Mouse (Mus musculus) lung, postnatal 0 days (tissue): ENCODE measurements around the gene Ccr7. TPM values are rescaled to one million over a fixed set of nuclear protein-coding genes. Genes with fewer than 3 reads are reported as not detected.

ENCODE experiments used
- ATAC-seq: fragments of 200-750 bp; cut with Nextera tagmentation; 2 replicates; pipeline ENCODE4 v1.8.0; 2017; ENCODE audit warnings: moderate library complexity
- DNase-seq: peaks from one replicate; pipeline ENCODE4 v3.0.0-alpha.2; 2016; ENCODE audit warnings: low spot score
- H3K27ac ChIP-seq: fragments of 300-500 bp; sonication (generic); 2 replicates; pipeline ENCODE4 v1.5.1; 2014; ENCODE audit warnings: antibody characterized with exemption, mild to moderate bottlenecking, low read length, mixed read lengths
- H3K27me3 ChIP-seq: fragments of 300-500 bp; sonication (generic); replicated peaks from 2 replicates; pipeline ENCODE4 v1.6.1; 2014; ENCODE audit warnings: low read length, mixed read lengths; ENCODE audit not compliant: insufficient read depth
- H3K36me3 ChIP-seq: fragments of 300-500 bp; sonication (generic); 2 replicates; pipeline ENCODE4 v1.6.1; 2014; ENCODE audit warnings: low read length, mixed read lengths; ENCODE audit not compliant: insufficient read depth
- H3K4me1 ChIP-seq: fragments of 300-500 bp; sonication (generic); 2 replicates; pipeline ENCODE4 v1.6.1; 2014; ENCODE audit warnings: antibody characterized with exemption, low read depth, low read length, mixed read lengths; ENCODE audit not compliant: insufficient read depth
- H3K4me2 ChIP-seq: fragments of 300-500 bp; sonication (generic); replicated peaks from 2 replicates; pipeline ENCODE4 v1.6.1; 2014; ENCODE audit warnings: low read depth, mild to moderate bottlenecking, low read length, moderate library complexity, mixed read lengths
- H3K4me3 ChIP-seq: fragments of 300-500 bp; sonication (generic); 2 replicates; pipeline ENCODE4 v1.5.1; 2014; ENCODE audit warnings: low read depth, low read length
- H3K9ac ChIP-seq: fragments of 300-500 bp; sonication (generic); replicated peaks from 2 replicates; pipeline ENCODE4 v1.6.1; 2014; ENCODE audit warnings: low read depth, mild to moderate bottlenecking
- H3K9me3 ChIP-seq: fragments of 300-500 bp; sonication (generic); 2 replicates; pipeline ENCODE4 v1.6.1; 2016; ENCODE audit warnings: low read length, mixed read lengths
- CTCF ChIP-seq: IDR thresholded peaks from 2 replicates; pipeline ENCODE4 v1.5.1; 2016; ENCODE audit warnings: antibody characterized with exemption, mild to moderate bottlenecking
- EP300 ChIP-seq: IDR thresholded peaks from 2 replicates; pipeline ENCODE4 v1.6.1; 2016; ENCODE audit warnings: antibody characterized with exemption, mild to moderate bottlenecking, control low read depth
- WGBS: fragments of 180-500 bp; shearing (Covaris S2); extraction: QIAGEN DNeasy Blood & Tissue Kit; methylation state at CpG from one replicate; pipeline ENCODE4 v1.1.7; 2014; 5-methylcytosine and 5-hydroxymethylcytosine counted together
- polyA plus RNA-seq: library from polyadenylated mRNA; unstranded; fragments of >200 nt; fragmentation: Nextera tagmentation; extraction: Ambion mirVana; gene quantifications from 2 replicates; pipeline ENCODE4 v1.2.1, GENCODE M21; 2015

The Ccr7 gene
- polyA plus RNA-seq, 1 experiment from 2014 or later = 0.69 TPM

DNA sequence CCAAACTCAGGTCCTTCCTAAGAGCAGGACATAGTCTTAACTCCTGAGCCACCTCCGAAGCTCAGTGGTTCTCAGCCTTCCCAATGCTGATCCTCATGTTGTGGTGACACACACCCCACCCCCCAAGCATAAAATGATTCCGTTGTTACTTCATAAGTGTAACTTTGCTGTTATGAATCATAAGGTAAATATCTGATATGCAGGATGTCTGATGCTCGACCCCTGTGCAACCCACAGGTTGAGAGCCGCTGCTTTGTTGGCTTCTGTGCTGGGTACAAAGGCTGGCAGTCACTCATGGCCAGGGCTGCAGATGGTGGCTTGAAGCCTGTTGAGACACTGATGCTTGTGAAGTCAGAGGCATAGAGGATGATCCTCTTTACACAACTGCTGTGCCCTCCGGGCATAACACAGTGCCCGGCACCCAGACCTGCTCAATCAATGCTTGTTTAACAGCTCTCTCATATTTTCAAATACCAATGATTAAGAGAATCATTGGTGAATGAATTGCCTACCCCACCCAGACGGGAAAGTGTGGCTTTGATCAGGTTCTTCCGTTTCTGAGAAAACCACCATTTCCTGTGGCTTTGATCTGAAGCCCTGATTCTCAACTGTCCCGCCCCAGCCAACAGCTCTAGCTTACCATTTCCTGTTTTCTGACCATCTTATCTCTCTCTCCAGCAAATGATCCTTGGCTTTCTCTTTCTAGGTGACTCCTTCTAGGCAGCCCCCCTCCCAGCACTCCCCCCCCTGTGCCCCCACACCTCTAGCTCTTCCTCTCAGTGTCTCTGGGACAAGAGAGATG, 50.1 kb downstream of the Ccr7 start:
- Histone ChIP-seq H3K27me3 (no peaks in the 10 kb centered on the region), H3K27ac (no peak overlapping the region), H3K9me3 (no peaks in the 10 kb centered on the region), H3K4me3 (no peak overlapping the region), H3K9ac (no peak overlapping the region), H3K4me2 (no peak overlapping the region), H3K36me3 (no peaks in the 10 kb centered on the region), H3K4me1 (no peaks in the 10 kb centered on the region)
- ATAC-seq (no peak), DNase-seq (no peak)
- 49% methylated on average over 9 of the region's 9 CpGs for WGBS
- TF ChIP-seq EP300 = no peak
- no peak for TF ChIP-seq CTCF

DNA sequence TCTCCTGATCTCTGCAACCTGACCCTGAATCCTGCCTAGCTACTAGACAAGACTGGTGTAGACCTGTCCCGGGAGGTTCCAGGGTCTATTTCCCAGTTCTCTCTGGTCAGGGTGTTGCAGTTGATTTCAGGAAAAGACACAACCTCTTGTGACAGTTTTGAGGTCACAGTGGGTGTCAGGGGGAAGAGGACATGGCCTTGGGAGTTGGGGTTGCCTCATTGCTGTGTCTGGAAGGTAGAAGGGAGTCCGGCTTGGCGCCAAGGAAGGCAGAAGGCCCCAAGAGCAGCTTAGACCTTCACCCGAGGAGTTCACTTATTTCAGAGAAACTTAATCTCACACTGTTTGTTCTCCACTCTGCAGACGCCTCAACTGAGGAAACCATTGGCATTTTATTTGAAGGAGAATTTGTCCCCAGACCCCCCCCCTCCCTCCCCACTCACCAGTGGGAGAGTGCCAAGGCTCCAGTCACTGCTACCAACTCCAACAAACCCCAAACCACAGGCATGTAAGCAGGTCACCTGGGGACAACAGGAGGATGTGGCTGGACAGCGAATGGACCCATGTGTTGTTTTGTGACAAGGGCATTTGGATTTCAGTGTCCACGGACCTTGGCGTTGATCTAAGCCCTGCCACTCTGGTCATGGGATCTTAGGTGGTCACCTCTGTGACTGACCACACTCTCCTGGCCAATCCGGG, 52.2 kb downstream of the Ccr7 start:
- no peaks in the 10 kb centered on the region for H3K4me1 ChIP-seq
- no peaks in the 10 kb centered on the region for H3K9me3 ChIP-seq
- no peak for TF ChIP-seq CTCF
- TF ChIP-seq EP300 = no peak
- DNase-seq (no peak), ATAC-seq (no peak)
- no peak overlapping the region for H3K4me2 ChIP-seq
- no peaks in the 10 kb centered on the region for H3K27me3 ChIP-seq
- no peak overlapping the region for H3K27ac ChIP-seq
- no peaks in the 10 kb centered on the region for H3K36me3 ChIP-seq
- 74% methylated on average over 9 of the region's 9 CpGs for WGBS
- H3K4me3 ChIP-seq = no peak overlapping the region
- H3K9ac ChIP-seq = no peak overlapping the region

DNA sequence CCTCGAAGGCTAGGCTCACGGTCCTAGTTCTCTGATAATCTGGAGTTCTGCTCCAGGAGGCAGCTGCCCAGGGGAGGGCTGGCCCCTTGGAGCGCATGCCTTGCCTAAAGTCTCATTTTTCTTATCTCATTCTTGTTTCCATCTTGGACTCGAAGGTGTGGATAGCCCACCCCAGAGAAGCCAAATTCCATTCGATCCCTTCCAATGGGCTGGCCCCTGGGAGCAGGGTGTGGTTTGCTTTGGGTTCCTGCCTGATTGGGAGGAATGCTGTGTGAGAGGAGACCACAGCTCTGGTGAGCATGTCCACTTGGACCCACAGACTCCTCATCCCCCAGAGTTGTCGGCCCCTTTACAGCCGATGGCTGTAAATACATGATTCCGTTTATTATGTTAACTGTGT, 53.2 kb downstream of the Ccr7 start:
- no peak overlapping the region for H3K27ac ChIP-seq
- no peak for TF ChIP-seq EP300
- TF ChIP-seq CTCF = no peak
- no peak overlapping the region for H3K4me2 ChIP-seq
- ATAC-seq = no peak
- H3K27me3 ChIP-seq = no peaks in the 10 kb centered on the region
- H3K4me1 ChIP-seq = no peaks in the 10 kb centered on the region
- H3K4me3 ChIP-seq = no peak overlapping the region
- no peak for DNase-seq
- H3K9ac ChIP-seq = no peak overlapping the region
- no peaks in the 10 kb centered on the region for H3K9me3 ChIP-seq
- H3K36me3 ChIP-seq = no peaks in the 10 kb centered on the region
- 68% methylated on average over 8 of the region's 8 CpGs for WGBS

GRCm38 (mm10) chr11:99100215-99100614, 54.7 kb downstream of the Ccr7 start:
- Histone ChIP-seq H3K36me3 (no peaks in the 10 kb centered on the region), H3K27me3 (no peaks in the 10 kb centered on the region), H3K4me1 (no peaks in the 10 kb centered on the region), H3K27ac (no peak overlapping the region), H3K4me2 (no peak overlapping the region), H3K9me3 (no peaks in the 10 kb centered on the region), H3K9ac (no peak overlapping the region), H3K4me3 (no peak overlapping the region)
- TF ChIP-seq EP300 (no peak), CTCF (no peak)
- DNase-seq (no peak), ATAC-seq (no peak)
- 82% methylated on average over 5 of the region's 5 CpGs for WGBS

- H3K4me2 ChIP-seq = no peak overlapping the region
- H3K9me3 ChIP-seq = no peaks in the 10 kb centered on the region
- H3K4me3 ChIP-seq = no peak overlapping the region
- H3K27me3 ChIP-seq = no peaks in the 10 kb centered on the region
- WGBS = 55% methylated on average over 7 of the region's 7 CpGs
- DNase-seq (no peak), ATAC-seq (no peak)
- no peaks in the 10 kb centered on the region for H3K4me1 ChIP-seq
- H3K9ac ChIP-seq = no peak overlapping the region
- H3K27ac ChIP-seq = no peak overlapping the region
- TF ChIP-seq CTCF (no peak), EP300 (no peak)
- no peaks in the 10 kb centered on the region for H3K36me3 ChIP-seq
Measured at GRCm38 (mm10) chr11:99099516-99099915, 55.4 kb downstream of the Ccr7 start.

GRCm38 (mm10) chr11:99098924-99099323, 56.0 kb downstream of the Ccr7 start:
- DNase-seq = no peak
- H3K9ac ChIP-seq = no peak overlapping the region
- H3K36me3 ChIP-seq = no peaks in the 10 kb centered on the region
- no peak for TF ChIP-seq EP300
- no peak for TF ChIP-seq CTCF
- H3K9me3 ChIP-seq = no peaks in the 10 kb centered on the region
- no peak overlapping the region for H3K27ac ChIP-seq
- ATAC-seq = no peak
- WGBS = 91% methylated on average over 9 of the region's 9 CpGs
- H3K4me2 ChIP-seq = no peak overlapping the region
- no peaks in the 10 kb centered on the region for H3K4me1 ChIP-seq
- H3K27me3 ChIP-seq = no peaks in the 10 kb centered on the region
- no peak overlapping the region for H3K4me3 ChIP-seq
